Mouse (Mus musculus) forebrain, embryonic 12.5 days (tissue): ENCODE data around the gene Gm3646. TPM values are rescaled to one million over a fixed set of nuclear protein-coding genes. Genes with fewer than 3 reads are reported as not detected.

Experiments used
- ATAC-seq: fragments of 200-750 bp; cut with Nextera tagmentation; 2 replicates; pipeline ENCODE4 v1.8.0; 2017; ENCODE audit warnings: moderate TSS enrichment; ENCODE audit not compliant: low FRiP score
- H3K27ac ChIP-seq: fragments of 300-500 bp; sonication (generic); 2 replicates; pipeline ENCODE4 v1.5.1; 2016; ENCODE audit warnings: mild to moderate bottlenecking
- H3K27me3 ChIP-seq: fragments of 300-500 bp; sonication (generic); 2 replicates; pipeline ENCODE4 v1.6.1; 2016; ENCODE audit warnings: mild to moderate bottlenecking
- H3K36me3 ChIP-seq: fragments of 300-500 bp; sonication (generic); replicated peaks from 2 replicates; pipeline ENCODE4 v1.6.1; 2016; ENCODE audit warnings: mild to moderate bottlenecking
- H3K4me1 ChIP-seq: fragments of 300-500 bp; sonication (generic); 2 replicates; pipeline ENCODE4 v1.6.1; 2016
- H3K4me2 ChIP-seq: fragments of 300-500 bp; sonication (generic); 2 replicates; pipeline ENCODE4 v1.6.1; 2016; ENCODE audit warnings: mild to moderate bottlenecking, moderate library complexity
- H3K4me3 ChIP-seq: fragments of 300-500 bp; sonication (generic); replicated peaks from 2 replicates; pipeline ENCODE4 v1.5.1; 2016; ENCODE audit warnings: mild to moderate bottlenecking
- H3K9ac ChIP-seq: fragments of 300-500 bp; sonication (generic); 2 replicates; pipeline ENCODE4 v1.6.1; 2016; ENCODE audit warnings: mild to moderate bottlenecking
- H3K9me3 ChIP-seq: fragments of 300-500 bp; sonication (generic); 2 replicates; pipeline ENCODE4 v1.6.1; 2016
- WGBS: fragments of 180-500 bp; shearing (Covaris S2); methylation state at CpG from one replicate; pipeline ENCODE4 v1.1.7; 2016; 5-methylcytosine and 5-hydroxymethylcytosine counted together
- polyA plus RNA-seq: library from polyadenylated mRNA; unstranded; fragments of >200 nt; fragmentation: Nextera tagmentation; extraction: Ambion mirVana; gene quantifications from 2 replicates; pipeline ENCODE4 v1.2.1, GENCODE M21; 2016

Gene Gm3646
- polyA plus RNA-seq, 1 experiment from 2014 or later: not detected

- no peak for ATAC-seq
- Histone ChIP-seq H3K27ac (no peak overlapping the region), H3K4me2 (no peak overlapping the region), H3K36me3 (no peaks in the 10 kb centered on the region), H3K9ac (no peak overlapping the region), H3K27me3 (no peaks in the 10 kb centered on the region), H3K4me3 (no peak overlapping the region), H3K4me1 (peaks cover 6% of the 10 kb centered on the region; the same call in 1 of the 2 replicates), H3K9me3 (no peaks in the 10 kb centered on the region)
- WGBS: 82% methylated on average over 4 of the region's 4 CpGs
Observed at GRCm38 (mm10) chr1:39824902-39825301, 19.8 kb upstream of the Gm3646 start.

GRCm38 (mm10) chr1:39824240-39824639, 19.1 kb upstream of the Gm3646 start:
- H3K27ac ChIP-seq: no peak overlapping the region
- H3K9ac ChIP-seq: no peak overlapping the region
- ATAC-seq: no peak
- 43% methylated on average over 3 of the region's 4 CpGs for WGBS
- H3K4me2 ChIP-seq: no peak overlapping the region
- H3K36me3 ChIP-seq: no peaks in the 10 kb centered on the region
- no peaks in the 10 kb centered on the region for H3K9me3 ChIP-seq
- no peak overlapping the region for H3K4me3 ChIP-seq
- H3K4me1 ChIP-seq: peaks cover 6% of the 10 kb centered on the region; the same call in 1 of the 2 replicates
- H3K27me3 ChIP-seq: no peaks in the 10 kb centered on the region

DNA sequence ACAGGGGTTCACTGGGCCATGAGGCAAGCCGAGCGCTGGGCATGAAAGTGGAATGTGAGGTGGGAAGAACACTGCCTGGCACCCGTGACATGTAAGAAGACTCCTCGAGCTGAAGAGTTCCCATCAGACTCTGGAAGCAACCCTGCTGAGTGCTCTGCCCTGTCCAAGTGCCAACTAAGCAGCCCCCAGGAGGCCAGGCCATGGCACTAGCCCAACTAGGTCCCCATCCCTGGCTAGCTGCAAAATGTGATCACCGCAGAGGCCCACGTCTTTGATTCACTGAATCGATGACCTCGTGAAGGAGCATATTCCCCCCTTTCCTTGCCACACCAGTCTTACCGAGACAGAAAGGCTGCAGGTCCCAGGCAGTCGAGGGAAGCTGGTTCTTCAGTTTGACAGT, 14.5 kb upstream of the Gm3646 start:
- no peaks in the 10 kb centered on the region for H3K36me3 ChIP-seq
- H3K9me3 ChIP-seq: no peaks in the 10 kb centered on the region
- no peak overlapping the region for H3K27ac ChIP-seq
- 88% methylated on average over 10 of the region's 10 CpGs for WGBS
- no peaks in the 10 kb centered on the region for H3K27me3 ChIP-seq
- H3K9ac ChIP-seq: no peak overlapping the region
- ATAC-seq: no peak
- H3K4me3 ChIP-seq: no peak overlapping the region
- H3K4me2 ChIP-seq: no peak overlapping the region
- peaks cover 6% of the 10 kb centered on the region; the same call in 1 of the 2 replicates for H3K4me1 ChIP-seq

DNA sequence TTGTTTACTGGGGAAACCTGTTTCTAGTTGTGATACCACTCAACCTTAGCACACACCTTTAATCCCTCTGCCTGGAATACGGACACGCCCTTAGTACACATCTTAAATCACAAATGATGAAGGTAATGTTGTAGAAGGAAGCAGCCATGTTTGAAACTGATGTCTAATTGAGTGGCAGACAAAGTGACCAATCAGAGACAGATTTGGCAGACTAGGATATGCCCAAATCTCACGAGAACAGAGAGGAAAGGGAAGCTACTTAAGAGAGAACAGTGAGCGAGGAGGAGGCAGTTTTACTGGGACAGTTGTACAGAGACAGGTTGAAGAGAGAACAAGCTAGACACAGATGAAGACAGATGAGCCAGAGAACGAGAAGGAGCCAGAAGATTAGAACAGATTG, 10.6 kb upstream of the Gm3646 start:
- no peak overlapping the region for H3K4me2 ChIP-seq
- no peak for ATAC-seq
- H3K4me3 ChIP-seq: no peak overlapping the region
- H3K27me3 ChIP-seq: no peaks in the 10 kb centered on the region
- H3K27ac ChIP-seq: no peak overlapping the region
- WGBS: 94% methylated on average over 5 of the region's 5 CpGs
- H3K9me3 ChIP-seq: no peaks in the 10 kb centered on the region
- H3K4me1 ChIP-seq: no peaks in the 10 kb centered on the region
- no peaks in the 10 kb centered on the region for H3K36me3 ChIP-seq
- H3K9ac ChIP-seq: no peak overlapping the region

DNA sequence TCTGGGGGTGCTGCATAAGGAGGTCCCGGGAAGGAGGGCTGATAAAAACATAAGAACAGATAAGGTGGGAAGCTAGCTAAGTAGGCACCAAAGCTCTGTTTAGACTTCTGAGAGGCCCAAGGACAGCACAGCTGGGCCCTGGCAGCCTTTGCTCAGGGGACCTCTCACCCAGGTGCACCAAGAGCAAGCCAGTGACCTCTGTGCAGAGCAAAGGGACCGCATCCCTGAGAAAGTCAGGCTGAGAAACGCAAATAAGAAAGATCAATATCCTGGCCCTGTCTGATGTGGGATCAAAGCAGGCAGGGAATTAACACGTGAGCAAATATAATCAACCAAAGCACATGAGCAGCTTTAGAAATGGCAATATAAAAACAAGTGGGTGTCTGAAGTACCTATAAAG, 7.9 kb upstream of the Gm3646 start:
- H3K27ac ChIP-seq: no peak overlapping the region
- no peak for ATAC-seq
- H3K9me3 ChIP-seq: no peaks in the 10 kb centered on the region

DNA sequence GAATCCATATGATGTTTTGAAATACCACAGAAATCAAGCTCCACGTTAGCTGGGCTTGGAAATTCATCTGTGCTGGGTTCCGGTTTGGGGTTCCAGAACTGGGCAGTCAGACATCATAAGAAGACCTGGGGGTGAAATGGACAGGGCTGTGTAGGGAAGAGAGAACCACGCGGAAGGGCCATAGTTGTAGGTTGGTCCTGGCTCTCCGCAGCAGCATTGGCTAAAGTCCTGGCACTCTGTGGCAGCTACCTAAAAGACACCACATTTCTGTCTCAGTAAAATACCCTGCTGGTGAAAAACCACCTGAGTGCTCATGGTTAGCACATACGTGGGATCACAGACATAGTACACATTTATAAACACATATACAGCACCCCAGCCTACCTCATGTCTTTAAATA, 343 bp downstream of the Gm3646 start:
- Histone ChIP-seq H3K4me3 (no peak overlapping the region), H3K27ac (no peak overlapping the region), H3K27me3 (no peaks in the 10 kb centered on the region), H3K9ac (no peak overlapping the region), H3K4me1 (0 out of 2 replicates have a peak, but pooled peaks cover 5% of the 10 kb centered on the region), H3K36me3 (no peaks in the 10 kb centered on the region), H3K9me3 (no peaks in the 10 kb centered on the region), H3K4me2 (no peak overlapping the region)
- no peak for ATAC-seq
- 84% methylated on average over 6 of the region's 6 CpGs for WGBS

More for the DNA sequence above, 7.9 kb upstream of the Gm3646 start:
- Histone ChIP-seq H3K27me3 (no peaks in the 10 kb centered on the region), H3K4me1 (no peaks in the 10 kb centered on the region), H3K9ac (no peak overlapping the region), H3K36me3 (no peaks in the 10 kb centered on the region), H3K4me3 (no peak overlapping the region), H3K4me2 (no peak overlapping the region)
- WGBS: 83% methylated on average over 4 of the region's 4 CpGs

GRCm38 (mm10) chr1:39802946-39803345, 2.2 kb downstream of the Gm3646 start:
- 90% methylated on average over 7 of the region's 7 CpGs for WGBS
- Histone ChIP-seq H3K9ac (no peak overlapping the region), H3K4me2 (no peak overlapping the region), H3K4me3 (no peak overlapping the region), H3K9me3 (no peaks in the 10 kb centered on the region), H3K4me1 (0 out of 2 replicates have a peak, but pooled peaks cover 5% of the 10 kb centered on the region), H3K27ac (no peak overlapping the region), H3K36me3 (no peaks in the 10 kb centered on the region), H3K27me3 (no peaks in the 10 kb centered on the region)
- no peak for ATAC-seq

- Histone ChIP-seq H3K27me3 (no peaks in the 10 kb centered on the region), H3K4me3 (no peak overlapping the region), H3K9ac (no peak overlapping the region), H3K27ac (no peak overlapping the region), H3K4me2 (no peak overlapping the region), H3K36me3 (no peaks in the 10 kb centered on the region), H3K4me1 (no peaks in the 10 kb centered on the region), H3K9me3 (no peaks in the 10 kb centered on the region)
- 90% methylated on average over 6 of the region's 6 CpGs for WGBS
- no peak for ATAC-seq
Observed at GRCm38 (mm10) chr1:39797496-39797895, 7.6 kb downstream of the Gm3646 start.

DNA sequence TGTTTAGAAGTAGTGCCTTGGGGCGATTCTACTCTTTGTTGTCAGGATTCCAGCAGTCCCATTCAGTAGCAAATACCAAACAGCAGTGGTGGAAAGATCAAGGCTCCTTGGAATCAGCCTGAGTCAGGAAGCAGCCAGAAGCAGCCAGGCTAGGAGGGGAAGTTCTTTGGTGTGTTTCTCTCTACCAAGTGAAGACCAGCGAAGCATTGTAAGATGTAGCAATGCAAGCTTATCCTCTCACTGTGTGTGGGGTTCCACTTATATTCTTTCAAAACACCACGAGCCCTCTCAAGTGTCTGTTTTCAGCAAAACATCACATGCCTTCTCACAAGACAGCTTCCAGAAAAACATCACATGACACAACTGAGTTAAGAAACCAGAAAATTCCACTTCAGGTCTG, 8.4 kb downstream of the Gm3646 start:
- WGBS: 85% methylated on average over 3 of the region's 3 CpGs
- no peaks in the 10 kb centered on the region for H3K36me3 ChIP-seq
- no peak for ATAC-seq
- no peak overlapping the region for H3K27ac ChIP-seq
- no peaks in the 10 kb centered on the region for H3K4me1 ChIP-seq
- H3K9me3 ChIP-seq: no peaks in the 10 kb centered on the region
- no peak overlapping the region for H3K4me2 ChIP-seq
- no peaks in the 10 kb centered on the region for H3K27me3 ChIP-seq
- H3K9ac ChIP-seq: no peak overlapping the region
- H3K4me3 ChIP-seq: no peak overlapping the region

DNA sequence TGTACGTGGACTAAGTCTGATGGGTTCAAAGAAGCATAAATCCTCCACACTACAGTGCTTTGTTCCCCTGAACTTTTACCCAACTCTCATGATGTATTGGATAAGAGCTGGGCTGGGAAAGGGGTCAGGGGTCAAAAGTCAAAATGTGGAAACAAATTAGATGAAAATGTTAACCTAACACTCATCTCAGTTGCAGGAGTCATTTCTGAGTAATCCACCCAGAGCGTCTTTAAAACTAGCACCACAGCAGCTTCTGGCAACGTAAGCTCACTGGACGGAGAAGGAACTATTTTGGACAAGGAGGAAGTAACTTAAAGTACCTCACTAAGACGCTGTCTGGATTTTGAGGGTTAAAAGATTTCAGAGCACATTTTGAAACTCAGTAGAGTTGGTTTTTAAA, 20.5 kb downstream of the Gm3646 start:
- no peak for ATAC-seq
- no peaks in the 10 kb centered on the region for H3K4me1 ChIP-seq
- no peak overlapping the region for H3K4me2 ChIP-seq
- 92% methylated on average over 5 of the region's 5 CpGs for WGBS
- no peak overlapping the region for H3K27ac ChIP-seq
- no peaks in the 10 kb centered on the region for H3K27me3 ChIP-seq
- no peak overlapping the region for H3K4me3 ChIP-seq
- H3K9me3 ChIP-seq: no peaks in the 10 kb centered on the region
- no peaks in the 10 kb centered on the region for H3K36me3 ChIP-seq
- no peak overlapping the region for H3K9ac ChIP-seq

DNA sequence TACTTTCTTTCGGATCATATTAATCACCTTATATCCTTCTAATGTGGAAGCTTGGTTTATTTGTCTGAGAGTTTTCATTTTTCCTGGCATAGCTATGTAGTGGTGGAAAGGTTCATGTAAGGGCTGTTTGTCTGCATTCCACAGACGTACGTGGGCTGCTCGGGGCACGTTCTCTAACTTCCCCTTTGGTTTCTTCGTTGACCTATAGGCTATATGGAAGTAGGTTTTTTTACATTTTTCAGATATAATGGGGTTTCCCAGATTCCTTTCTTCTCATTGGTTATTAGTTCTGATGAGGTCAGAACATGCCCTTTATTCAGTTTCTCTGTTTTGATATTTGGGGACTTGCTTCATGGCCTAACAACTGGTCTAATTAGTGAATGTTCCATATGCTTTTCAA, 23.3 kb downstream of the Gm3646 start:
- no peaks in the 10 kb centered on the region for H3K4me1 ChIP-seq
- H3K9ac ChIP-seq: no peak overlapping the region
- 96% methylated on average over 6 of the region's 6 CpGs for whole genome bisulfite sequencing
- H3K27me3 ChIP-seq: no peaks in the 10 kb centered on the region
- no peaks in the 10 kb centered on the region for H3K36me3 ChIP-seq
- no peak for ATAC-seq
- H3K9me3 ChIP-seq: no peaks in the 10 kb centered on the region
- H3K27ac ChIP-seq: no peak overlapping the region
- H3K4me2 ChIP-seq: no peak overlapping the region
- no peak overlapping the region for H3K4me3 ChIP-seq

DNA sequence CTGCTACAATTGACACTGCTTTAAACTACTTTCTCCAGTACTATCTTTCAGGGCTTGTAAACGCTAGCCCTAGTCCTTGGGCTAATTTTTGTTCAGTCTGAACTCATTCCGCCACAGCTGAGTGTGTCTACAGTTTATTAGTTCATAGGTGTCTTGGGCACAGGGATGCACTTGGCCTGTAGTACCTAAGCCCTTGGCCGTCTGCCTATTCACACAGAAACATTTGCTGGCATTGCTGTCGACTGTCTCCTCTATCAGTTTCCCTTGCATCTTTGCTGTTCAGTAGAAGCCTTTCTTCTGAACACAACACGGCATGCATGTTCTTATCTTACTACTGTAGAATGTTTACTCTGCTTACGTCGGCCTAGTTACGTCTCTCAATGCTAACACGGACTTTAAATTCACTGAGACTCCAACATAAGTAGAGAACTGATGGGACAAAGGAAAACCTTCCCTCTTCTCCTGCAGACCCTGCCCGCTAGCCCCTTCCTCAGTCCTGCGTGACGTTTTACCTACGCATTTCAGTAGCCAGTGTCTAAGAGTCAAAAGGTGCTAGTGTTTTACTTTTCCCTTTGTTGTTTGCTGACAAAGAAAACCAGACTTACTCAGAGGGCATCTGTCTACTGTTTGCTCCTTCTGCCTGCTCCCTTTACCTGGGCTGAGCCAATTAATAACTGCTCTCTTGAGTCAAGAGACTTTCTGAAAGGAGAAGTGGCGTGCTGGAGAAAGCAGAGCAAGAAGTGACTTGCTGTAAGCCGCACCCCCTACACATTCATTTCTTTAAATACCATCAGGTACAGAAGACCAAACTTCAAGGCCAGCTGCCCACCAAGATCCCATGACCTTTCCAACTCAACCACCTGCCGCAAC, 25.8 kb downstream of the Gm3646 start:
- 93% methylated on average over 16 of the region's 16 CpGs for WGBS
- no peak for ATAC-seq
- H3K4me3 ChIP-seq: no peak overlapping the region
- H3K27me3 ChIP-seq: no peaks in the 10 kb centered on the region
- no peak overlapping the region for H3K4me2 ChIP-seq
- H3K9me3 ChIP-seq: no peaks in the 10 kb centered on the region
- H3K36me3 ChIP-seq: no peaks in the 10 kb centered on the region
- no peak overlapping the region for H3K27ac ChIP-seq
- H3K4me1 ChIP-seq: no peaks in the 10 kb centered on the region
- no peak overlapping the region for H3K9ac ChIP-seq
